Mouse (Mus musculus) gastrocnemius, adult 2 months (tissue): Measurements from ENCODE around the gene Ipo9. TPM values are rescaled to one million over a fixed set of nuclear protein-coding genes. Genes with fewer than 3 reads are reported as not detected.

Experiments
- DNase-seq: peaks from one replicate; pipeline ENCODE4 v3.0.0; 2022
- H3K27ac ChIP-seq: fragments of 200-600 bp; 2 replicates; pipeline ENCODE4 v1.8.1; 2022; ENCODE audit warnings: mild to moderate bottlenecking
- H3K4me3 ChIP-seq: fragments of 200-600 bp; 2 replicates; pipeline ENCODE4 v1.8.1; 2022; ENCODE audit warnings: mild to moderate bottlenecking, moderate library complexity
- CTCF ChIP-seq: fragments of 200-600 bp; IDR thresholded peaks from 2 replicates; pipeline ENCODE4 v1.8.1; 2022; ENCODE audit warnings: antibody characterized with exemption, mild to moderate bottlenecking, moderate library complexity
- intact Hi-C: fragments of 180-260 bp; cut with DNase I; formaldehyde crosslinking; loops from one replicate; pipeline ENCODE4 v1.15.1; 2025
- microRNA-seq: library from miRNA; unstranded; fragments of <30 nt; microRNA quantifications from one replicate; pipeline ENCODE4 v1.2.0, GENCODE M21; 2021
- total RNA-seq, 2 experiments: library from RNA; stranded (reverse); gene quantifications; 2 replicates each; pipeline ENCODE4 v1.2.3; 2021

The Ipo9 gene
- total RNA-seq, 2 experiments from 2014 or later = 24.0 to 27.8 TPM

DNA sequence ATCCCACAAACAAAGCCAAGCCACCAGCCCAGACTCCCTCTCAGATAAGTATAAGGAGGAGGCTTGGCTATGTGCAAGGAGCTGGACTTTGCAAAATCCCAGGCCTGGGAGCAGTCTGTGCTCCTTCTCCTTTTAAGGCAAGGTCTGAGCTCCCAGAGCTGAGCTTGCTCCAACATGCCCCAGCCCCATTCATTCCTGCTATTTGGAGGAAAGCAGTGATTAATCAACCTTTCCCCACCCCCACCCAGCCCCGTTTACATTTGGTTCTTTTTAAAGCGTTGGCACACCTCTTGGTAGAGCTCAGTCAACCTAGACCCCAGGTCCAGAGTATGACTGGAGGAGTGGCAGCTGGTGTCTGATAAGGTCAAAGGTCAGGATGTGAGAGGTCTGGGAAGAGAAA, 71.2 kb downstream of the Ipo9 start:
- Histone ChIP-seq H3K27ac (peak overlapping the region; percentile 62; the same call in 1 of the 2 replicates), H3K4me3 (no peak overlapping the region)
- DNase-seq = no peak
- intact Hi-C loops = no loop called here
- no peak for TF ChIP-seq CTCF

DNA sequence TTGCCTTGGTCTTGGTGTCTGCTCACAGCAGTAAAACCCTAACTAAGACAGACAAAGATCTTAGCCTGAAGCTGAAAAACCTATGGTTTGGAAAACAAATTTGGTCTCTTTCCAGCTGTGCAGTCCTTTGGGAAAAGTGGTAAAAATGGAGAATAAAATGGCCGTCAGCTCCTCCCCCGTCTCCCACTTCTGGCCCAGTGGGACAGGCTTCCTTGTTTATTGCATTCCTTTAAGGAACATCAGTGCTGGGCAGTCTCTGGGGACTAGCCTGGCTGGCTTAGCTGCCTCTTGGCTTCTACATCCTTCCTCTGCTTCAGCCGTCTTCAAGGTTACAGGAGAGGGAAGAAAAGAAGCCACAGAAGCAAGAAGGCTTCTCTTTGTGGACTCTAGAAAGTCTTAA, 78.3 kb downstream of the Ipo9 start:
- intact Hi-C loops = no loop called here
- TF ChIP-seq CTCF = no peak

DNA sequence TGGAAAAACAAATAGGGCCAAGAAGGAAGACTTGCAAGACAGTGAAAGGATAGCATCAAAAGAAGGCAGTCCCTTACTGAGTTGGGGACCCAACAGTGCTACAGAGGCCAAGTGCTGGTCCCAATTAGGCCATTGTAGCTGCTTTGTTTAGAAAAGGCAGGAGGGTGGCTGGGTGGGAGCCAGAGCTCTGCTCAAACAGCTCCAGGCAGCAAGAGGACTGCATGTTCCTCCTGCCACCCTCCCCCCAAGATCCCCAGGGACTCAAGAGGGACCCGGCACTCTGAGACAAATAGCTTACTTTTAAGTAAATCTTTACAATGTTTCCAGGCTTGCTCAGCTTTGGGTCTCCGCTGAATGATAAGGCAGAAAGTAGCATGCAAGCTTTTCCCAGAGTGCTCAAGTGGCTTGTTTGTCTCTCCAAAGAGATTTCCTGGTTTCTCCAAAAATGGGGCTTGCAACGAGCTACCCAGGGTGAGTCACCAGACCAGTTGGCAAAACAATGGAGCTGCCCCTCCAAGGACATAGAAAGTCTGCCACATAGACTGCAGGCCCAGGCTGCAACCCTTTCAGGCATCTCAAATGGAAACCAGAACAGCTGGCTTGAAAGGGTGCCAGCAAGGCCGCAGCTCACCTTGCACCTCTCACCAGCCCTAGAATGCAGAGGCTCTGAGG, 82.7 kb downstream of the Ipo9 start:
- peak overlapping the region; percentile 62 for H3K27ac ChIP-seq
- peak; percentile 53 for DNase-seq
- no peak for TF ChIP-seq CTCF
- intact Hi-C loops = no loop called here
- H3K4me3 ChIP-seq = no peak overlapping the region

More for the DNA sequence above, 78.3 kb downstream of the Ipo9 start:
- Histone ChIP-seq H3K27ac (peak overlapping the region; percentile 75), H3K4me3 (no peak overlapping the region)
- DNase-seq = peak; percentile 74

DNA sequence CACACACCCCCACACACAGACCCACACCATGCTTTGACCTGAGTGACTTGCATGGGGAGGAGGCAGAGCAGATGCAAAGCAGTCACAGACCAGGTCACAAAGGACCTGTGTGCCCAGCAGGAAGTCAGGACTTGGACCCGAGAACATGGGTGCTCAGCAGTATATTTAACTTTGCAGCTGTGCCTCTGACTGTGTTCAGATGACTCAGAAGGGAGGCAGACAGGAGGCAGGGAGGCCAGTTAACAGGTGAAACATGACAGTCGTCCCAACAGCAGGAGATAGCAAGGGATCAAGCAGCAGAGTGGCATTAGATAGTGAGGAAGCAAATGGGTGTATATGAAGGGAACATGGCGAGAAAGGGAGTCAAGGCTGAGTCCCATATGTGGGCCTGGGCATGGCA, 83.4 kb downstream of the Ipo9 start:
- intact Hi-C loops = no loop called here
- H3K4me3 ChIP-seq = no peak overlapping the region
- peak overlapping the region; percentile 62 for H3K27ac ChIP-seq
- no peak for DNase-seq
- TF ChIP-seq CTCF = no peak

DNA sequence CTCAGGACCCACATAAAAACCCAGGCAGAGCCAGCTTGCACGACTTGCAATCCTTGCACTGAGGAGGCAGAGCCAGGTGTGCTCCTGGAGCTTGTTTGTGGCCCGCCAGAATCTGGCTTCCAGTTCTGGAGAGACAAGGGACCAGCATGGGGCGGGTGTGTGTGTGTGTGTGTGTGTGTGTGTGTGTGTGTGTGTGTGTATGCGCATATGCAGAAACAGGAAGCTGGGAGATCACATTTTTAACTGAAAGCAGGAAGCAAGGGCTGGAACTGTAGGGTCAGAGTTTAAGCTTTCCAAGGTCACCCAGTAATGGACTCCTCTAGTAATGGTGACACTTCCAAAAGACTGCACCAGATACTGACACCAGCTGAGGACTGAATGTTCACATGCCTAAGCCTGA, 86.3 kb downstream of the Ipo9 start:
- no peak for DNase-seq
- H3K4me3 ChIP-seq = no peak overlapping the region
- intact Hi-C loops = no loop called here
- H3K27ac ChIP-seq = no peak overlapping the region
- no peak for TF ChIP-seq CTCF

DNA sequence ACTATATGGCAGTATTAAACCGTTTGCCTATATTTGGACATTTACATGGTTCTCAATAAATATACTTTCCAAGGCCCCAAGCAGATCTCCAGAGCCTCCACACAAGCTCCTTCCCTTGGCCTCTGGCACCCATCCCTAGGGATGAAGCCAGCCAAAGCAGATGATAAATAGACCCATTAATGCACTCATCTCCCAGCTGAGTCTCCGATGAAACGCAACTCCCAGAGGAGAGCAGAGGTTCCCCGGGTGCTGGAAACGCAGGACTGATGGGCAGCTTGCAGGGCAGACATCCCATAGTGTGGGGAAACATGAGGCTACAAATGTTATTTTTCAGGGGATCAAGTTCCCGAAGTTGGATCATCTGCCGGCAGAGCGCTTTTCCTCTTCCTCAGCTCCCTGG, 88.4 kb downstream of the Ipo9 start:
- Histone ChIP-seq H3K27ac (peak overlapping the region; percentile 56), H3K4me3 (0 out of 2 replicates have a peak overlapping the region, but pooled peaks have one; percentile 2)
- intact Hi-C loops = no loop called here
- peak; percentile 69 for DNase-seq
- TF ChIP-seq CTCF = no peak

Small RNA genes within 50 kb of the gene (microRNA-seq; reads per million reads assigned to microRNA genes)
- not detected for gene Mir1231

Other genes starting within 250 kb of the Ipo9 start
- gene Elf3, start 171.9 kb downstream of the Ipo9 start, total RNA-seq = under 1 TPM; 0.22 to 0.28 TPM
- gene Rnpep, start 146.4 kb downstream of the Ipo9 start, total RNA-seq = 10 to 100 TPM; 11.9 to 15.8 TPM
- 100 to 1,000 TPM; 282 to 343 TPM for gene Timm17a, start 116.7 kb downstream of the Ipo9 start, total RNA-seq
- gene Lmod1, start 105.7 kb downstream of the Ipo9 start, total RNA-seq = 1 to 10 TPM; 4.5 to 5.3 TPM
- gene Shisa4, start 55.3 kb downstream of the Ipo9 start, total RNA-seq = 100 to 1,000 TPM; 139 to 152 TPM
- gene Nav1, start 176.8 kb upstream of the Ipo9 start, total RNA-seq = 10 to 100 TPM in 1 of 2 experiments, 1 to 10 TPM in 1; 9.7 to 11.5 TPM